Mouse (Mus musculus) megakaryocyte progenitor cell, adult 5-6 weeks (primary cell): ENCODE results near the gene Prr36. TPM values are rescaled to one million over a fixed set of nuclear protein-coding genes. Genes with fewer than 3 reads are reported as not detected.

ENCODE experiments used
- ATAC-seq: replicated peaks from 2 replicates; pipeline ENCODE4 v1.8.0; 2016; ENCODE audit warnings: mild to moderate bottlenecking, moderate TSS enrichment, inconsistent platforms; ENCODE audit not compliant: poor library complexity
- total RNA-seq, 2 experiments: library from RNA; stranded (forward) in 1 of 2; stranded (reverse) in 1 of 2; fragments of 157-497, 149-512 nt in 1 of 2; fragments of 200-1000 nt in 1 of 2; gene quantifications; 2 replicates each; pipeline versions ENCODE4 v1.2.3 to v1.2.4; 2015 to 2017

The Prr36 gene
- total RNA-seq, 2 experiments from 2014 or later: 0.04 to 0.32 TPM

DNA sequence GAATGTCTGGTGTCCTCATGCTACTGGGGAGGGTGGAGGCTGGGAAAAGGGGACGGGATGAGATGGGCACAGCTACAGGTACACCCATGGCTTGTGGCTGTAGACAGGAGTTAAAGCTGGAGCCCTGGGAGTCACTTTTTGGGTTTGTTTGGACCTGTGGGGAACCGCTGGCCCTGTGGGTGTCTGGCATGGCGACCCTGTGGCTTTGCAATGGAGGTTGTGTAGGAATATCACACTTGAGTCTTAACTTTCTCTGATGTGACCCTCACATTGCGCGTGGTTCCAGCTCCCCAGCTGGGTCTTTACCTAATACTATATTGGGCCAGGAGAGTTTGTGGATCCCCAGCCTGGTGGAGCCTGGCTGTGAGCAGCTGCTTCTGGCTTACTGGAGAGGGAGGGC lies 27.8 kb upstream of the Prr36 start:
- no peak for ATAC-seq

DNA sequence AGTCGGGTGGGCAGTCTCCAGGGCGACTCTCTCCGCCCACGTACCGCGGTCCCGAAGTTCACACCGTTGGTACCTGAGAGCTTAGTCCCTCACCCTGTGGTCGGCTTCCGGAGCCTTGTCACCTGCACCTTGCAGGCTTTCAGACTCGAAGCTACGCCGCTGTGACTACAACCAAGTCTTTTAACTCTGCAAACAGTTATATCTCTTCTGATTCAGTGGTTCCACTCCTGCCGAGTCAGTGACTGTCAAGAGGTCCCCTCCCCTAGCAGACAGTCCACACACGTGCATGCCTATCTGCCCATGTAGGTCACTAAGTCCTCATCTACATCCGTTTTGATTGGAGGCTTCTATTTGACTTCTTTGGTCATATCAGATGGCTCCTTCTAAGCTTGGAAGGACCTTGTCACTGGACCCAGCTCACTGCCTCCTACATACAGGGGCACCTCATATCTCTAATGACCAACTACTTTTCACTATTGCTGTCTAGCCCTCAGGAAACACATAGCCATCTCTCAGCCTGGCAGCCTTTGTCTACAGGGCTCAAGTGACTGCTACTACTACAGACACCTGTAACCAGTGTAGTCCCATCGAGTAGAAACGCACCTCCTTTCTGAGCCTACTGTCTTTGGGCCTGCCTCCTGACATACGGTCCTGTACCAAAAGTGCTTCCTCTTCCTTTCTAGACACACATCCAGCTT lies 22.1 kb upstream of the Prr36 start:
- peak; percentile 30 for ATAC-seq

DNA sequence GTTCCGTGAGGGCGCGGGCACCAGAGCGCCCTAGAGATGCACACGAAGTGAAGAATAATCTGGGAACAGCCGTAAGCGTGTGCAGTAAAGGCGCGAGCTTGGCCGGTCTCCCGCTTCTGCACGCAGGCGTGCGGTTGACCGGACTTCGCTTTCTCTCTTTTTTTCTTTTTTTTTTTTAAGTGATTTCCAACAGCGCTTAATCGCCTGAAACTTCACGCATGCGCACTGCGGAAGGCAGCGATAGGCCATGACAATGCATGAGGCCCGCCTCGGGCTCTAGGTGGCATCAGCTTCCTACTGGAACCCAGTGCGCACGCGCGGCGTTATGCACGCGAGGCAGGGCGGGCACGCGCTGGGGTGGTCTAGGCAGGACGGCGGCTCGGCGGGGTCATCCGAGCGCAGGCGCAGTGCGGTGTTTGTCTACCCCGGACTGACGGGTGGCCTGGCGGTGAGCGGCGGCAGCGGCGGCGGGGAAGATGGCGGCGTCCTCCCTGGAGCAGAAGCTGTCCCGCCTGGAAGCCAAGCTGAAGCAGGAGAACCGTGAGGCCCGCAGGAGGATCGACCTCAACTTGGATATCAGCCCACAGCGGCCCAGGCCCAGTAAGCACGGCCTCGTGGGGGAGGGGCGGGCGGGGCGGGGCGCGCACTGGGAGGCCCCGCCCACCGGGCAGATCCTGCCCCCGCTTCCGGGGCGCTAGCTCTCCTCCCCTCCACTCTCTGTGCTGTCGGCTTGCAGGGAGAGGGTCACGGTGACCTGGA lies 21.4 kb upstream of the Prr36 start, which contains the start of the genes Map2k7 and Gm49320:
Gene Map2k7, plus strand, starts transcription at position 307 of the 759 bp plus-strand sequence.
Gene Gm49320, plus strand, starts transcription at position 432 of the 759 bp plus-strand sequence.
- ATAC-seq: peak; percentile 82

- peak; percentile 4; the same call in 1 of the 2 replicates for ATAC-seq
Observed at GRCm38 (mm10) chr8:4237814-4238433, 20.7 kb upstream of the Prr36 start.

GRCm38 (mm10) chr8:4230612-4231351 lies 13.5 kb upstream of the Prr36 start:
- ATAC-seq: peak; percentile 47

GRCm38 (mm10) chr8:4229784-4230183 lies 12.5 kb upstream of the Prr36 start:
- ATAC-seq: no peak

DNA sequence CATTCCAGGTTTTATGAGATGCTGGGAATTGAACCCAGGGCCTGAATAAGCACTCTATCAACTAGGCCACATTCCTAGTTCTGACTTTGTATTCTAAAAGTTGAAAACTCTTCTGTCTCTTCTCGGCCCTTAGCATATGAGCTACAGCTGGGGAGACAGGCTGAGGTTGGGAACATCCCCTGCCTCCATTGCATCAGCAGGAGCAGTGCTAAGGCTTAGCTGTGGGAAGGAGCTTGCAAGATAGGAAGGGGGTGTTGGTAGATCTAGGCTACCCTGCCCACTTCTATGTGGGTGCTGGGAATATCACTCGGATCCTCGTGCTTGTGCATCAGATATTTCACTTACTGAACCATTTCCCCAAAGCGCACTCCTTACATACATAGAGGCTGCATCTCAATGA lies 10.7 kb upstream of the Prr36 start:
- ATAC-seq: no peak

- ATAC-seq: peak; percentile 62
Observed at GRCm38 (mm10) chr8:4226739-4227347, 9.6 kb upstream of the Prr36 start, which contains the start of gene Lrrc8e. Lrrc8e (plus strand) TSS chr8:4226827.

GRCm38 (mm10) chr8:4226323-4226722 lies 9.1 kb upstream of the Prr36 start:
- peak; percentile 10; the same call in 1 of the 2 replicates for ATAC-seq

- ATAC-seq: no peak
Observed at GRCm38 (mm10) chr8:4222059-4222458, 4.8 kb upstream of the Prr36 start.

GRCm38 (mm10) chr8:4219617-4220016 lies 2.4 kb upstream of the Prr36 start:
- ATAC-seq: no peak

GRCm38 (mm10) chr8:4216296-4216695 lies 963 bp downstream of the Prr36 start:
- ATAC-seq: no peak

DNA sequence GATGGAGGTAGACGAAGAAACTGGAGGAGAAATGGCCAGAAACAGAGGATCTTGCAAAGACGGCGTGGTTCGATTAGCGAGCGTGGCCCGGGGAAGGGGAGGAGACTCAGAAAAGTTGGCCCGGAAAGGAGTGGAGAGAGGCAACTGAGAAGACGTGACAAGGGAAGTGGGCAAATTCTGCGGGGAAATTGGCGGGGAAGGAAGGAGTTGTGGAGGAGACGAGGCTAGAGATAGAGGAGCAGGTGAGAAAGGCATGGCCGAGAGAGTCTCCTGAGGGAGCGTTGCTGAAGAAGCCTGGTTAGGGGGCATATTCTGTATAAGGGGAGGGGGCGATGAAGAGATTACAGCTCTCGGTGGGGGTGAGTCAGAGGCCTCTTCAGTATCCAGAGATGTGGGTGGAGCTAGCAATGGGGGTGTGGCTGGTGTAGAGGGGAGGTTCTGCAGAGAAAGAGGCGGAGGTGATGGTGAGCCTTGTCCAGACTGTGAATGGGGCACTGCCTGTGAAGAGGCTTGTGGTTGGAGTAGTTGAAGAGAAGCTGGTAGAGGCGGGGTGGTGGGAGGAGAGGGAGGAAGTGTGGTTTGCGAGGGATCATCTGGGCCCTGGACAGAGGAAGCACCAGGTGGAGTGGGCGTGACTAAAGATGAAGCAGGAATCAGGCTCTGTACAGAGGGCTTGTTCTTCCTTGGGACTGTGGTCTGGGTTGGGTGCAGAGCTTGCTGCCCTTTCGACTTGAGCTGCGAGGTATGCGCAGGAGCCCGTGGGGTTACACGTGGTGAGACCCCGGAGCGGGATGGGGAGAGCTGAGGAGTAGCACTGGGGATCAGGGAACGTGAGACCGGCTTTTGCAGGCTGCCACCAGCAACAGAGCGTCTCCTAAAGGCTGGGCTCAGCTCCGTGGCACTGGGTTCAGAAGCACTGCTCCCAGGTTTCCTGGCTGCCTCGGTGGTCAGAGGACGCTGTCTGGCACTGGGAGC lies 3.0 kb downstream of the Prr36 start:
- ATAC-seq: peak; percentile 72

DNA sequence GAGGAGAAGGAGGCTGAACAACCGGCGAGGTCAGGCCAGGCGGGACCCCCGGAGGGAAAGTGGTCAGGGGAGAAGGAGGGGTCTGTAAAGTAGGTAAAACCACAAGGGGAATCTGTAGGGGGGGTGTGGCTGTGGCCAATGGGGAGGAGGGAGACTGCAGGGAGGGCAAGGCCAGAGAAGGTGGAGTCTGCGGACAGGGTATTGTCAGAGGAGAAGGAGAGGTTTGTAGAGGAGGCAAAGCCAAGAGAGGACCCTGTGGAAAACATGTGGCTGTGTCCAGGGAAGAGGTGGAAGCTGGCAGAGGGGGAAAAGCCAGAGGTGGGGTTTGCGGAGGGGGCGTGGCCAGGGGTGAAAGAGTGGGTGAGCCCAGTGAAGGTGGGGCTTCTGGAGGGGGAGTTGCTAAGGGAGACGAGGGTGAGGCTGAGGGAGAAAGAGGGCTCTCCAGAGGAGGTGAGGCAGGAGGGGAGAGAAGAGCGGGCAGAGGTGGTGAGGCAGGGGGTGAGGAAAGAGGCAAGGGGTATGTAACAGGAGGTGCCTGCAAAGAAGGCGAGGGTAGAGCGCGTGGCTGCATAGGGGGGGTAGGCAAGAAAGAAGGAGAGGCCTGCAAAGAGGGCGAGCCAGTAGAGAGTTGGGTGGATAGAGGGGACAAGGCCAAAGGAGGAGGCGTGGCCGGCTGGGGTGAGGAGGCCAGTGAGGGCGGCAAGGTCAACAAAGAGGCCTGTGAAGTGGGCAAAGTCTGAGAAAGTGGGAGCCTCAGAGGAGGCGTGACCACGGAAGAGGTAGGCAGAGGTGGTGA lies 3.9 kb downstream of the Prr36 start:
- ATAC-seq: peak; percentile 37

DNA sequence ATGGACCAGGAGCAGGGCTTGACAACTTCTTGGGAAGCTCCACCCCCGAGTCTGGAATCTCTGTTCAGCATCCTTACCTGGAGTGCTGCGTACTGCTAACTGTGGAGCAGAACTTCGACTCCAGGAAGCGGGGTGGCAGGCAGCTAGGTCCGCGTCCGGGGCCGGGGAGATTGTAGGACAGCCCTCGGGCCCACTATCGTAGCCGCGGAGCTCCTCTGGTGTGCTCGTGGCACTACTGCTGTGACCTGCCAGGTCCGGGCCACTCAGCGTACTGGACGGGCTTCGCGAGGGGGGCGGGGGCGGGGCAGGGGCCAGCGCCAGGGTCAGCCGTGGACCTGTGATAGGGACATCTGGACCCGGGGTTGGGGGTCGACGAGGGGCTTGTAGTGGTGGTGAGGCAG lies 4.5 kb downstream of the Prr36 start:
- peak; percentile 6; the same call in 1 of the 2 replicates for ATAC-seq

DNA sequence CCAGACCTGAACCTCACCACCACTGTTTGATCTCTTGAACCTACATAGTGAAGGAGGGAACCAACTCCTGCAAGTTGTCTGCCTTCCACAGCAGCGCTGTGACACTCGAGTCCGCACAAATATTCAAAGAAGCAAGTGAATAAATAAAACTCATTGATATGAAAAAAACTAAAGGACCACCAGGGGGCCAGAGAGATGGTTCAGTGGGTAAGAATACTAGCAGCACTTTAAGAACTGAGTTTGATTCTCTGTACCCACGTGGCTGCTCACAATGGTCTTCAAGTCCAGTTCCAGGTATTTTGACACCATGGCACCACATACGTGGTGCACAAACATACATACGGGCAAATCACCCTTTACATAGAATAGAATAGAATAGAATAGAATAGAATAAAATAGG lies 6.2 kb downstream of the Prr36 start:
- no peak for ATAC-seq

GRCm38 (mm10) chr8:4207016-4207350 lies 10.3 kb downstream of the Prr36 start:
- ATAC-seq: no peak

- no peak for ATAC-seq
Observed at GRCm38 (mm10) chr8:4206182-4207015, 10.9 kb downstream of the Prr36 start.
